Mouse (Mus musculus) liver, postnatal 0 days (tissue): ENCODE data around the gene Ugt1a9.
"Not testable (repeated sequence)": the region's sequence is repeated elsewhere in the genome, so short reads cannot be mapped to it uniquely, and the experiment has no call there.

Source experiments
- CTCF ChIP-seq: sonication (generic); IDR thresholded peaks from 2 replicates; pipeline ENCODE4 v1.5.1; 2016; ENCODE audit warnings: antibody characterized with exemption, low read depth
- EP300 ChIP-seq: IDR thresholded peaks from 2 replicates; pipeline ENCODE4 v1.6.1; 2016; ENCODE audit warnings: antibody characterized with exemption, low read depth, mild to moderate bottlenecking

GRCm38 (mm10) chr1:88066472-88067102 lies 4.0 kb upstream of the Ugt1a9 start:
- not testable (repeated sequence) for TF ChIP-seq CTCF, EP300
